Mouse (Mus musculus): ENCODE data around the gene Gm10717.
"Not testable (repeated sequence)": the region's sequence is repeated elsewhere in the genome, so short reads cannot be mapped to it uniquely, and the experiment has no call there.

Gene Gm10717

GRCm38 (mm10) chr9:3024912-3025467 lies at the start of gene Gm10717:
TSS of gene Gm10717 (plus strand) at chr9:3025417.
- DNase-seq (ENCODE audit: low spot score) = not testable (repeated sequence)

- not testable (repeated sequence) for DNase-seq (ENCODE audit: low spot score)
Measured at GRCm38 (mm10) chr9:3000445-3000972, 24.7 kb upstream of the Gm10717 start, which contains the start of gene Gm10722. TSS of gene Gm10722 (plus strand) at chr9:3000922.

- DNase-seq (ENCODE audit: low spot score) = not testable (repeated sequence)
Measured at GRCm38 (mm10) chr9:3001006-3001405, 24.2 kb upstream of the Gm10717 start.

GRCm38 (mm10) chr9:3001948-3002659 lies 23.1 kb upstream of the Gm10717 start:
- DNase-seq (ENCODE audit: low spot score) = peak; percentile 100

GRCm38 (mm10) chr9:3002794-3003396 lies 22.3 kb upstream of the Gm10717 start, which contains the start of gene Gm11168:
TSS of gene Gm11168 (plus strand) at chr9:3003346.
- not testable (repeated sequence) for DNase-seq (ENCODE audit: low spot score)

- not testable (repeated sequence) for DNase-seq (ENCODE audit: low spot score)
Measured at GRCm38 (mm10) chr9:3006179-3006578, 19.0 kb upstream of the Gm10717 start.

- DNase-seq (ENCODE audit: low spot score) = peak; percentile 95
Measured at GRCm38 (mm10) chr9:3006636-3007035, 18.6 kb upstream of the Gm10717 start.

GRCm38 (mm10) chr9:3007272-3007671 lies 17.9 kb upstream of the Gm10717 start:
- DNase-seq (ENCODE audit: low spot score) = not testable (repeated sequence)

GRCm38 (mm10) chr9:3009331-3009730 lies 15.9 kb upstream of the Gm10717 start:
- DNase-seq (ENCODE audit: low spot score) = not testable (repeated sequence)

- not testable (repeated sequence) for DNase-seq (ENCODE audit: low spot score)
Measured at GRCm38 (mm10) chr9:3012054-3012621, 13.1 kb upstream of the Gm10717 start.

- not testable (repeated sequence) for DNase-seq (ENCODE audit: low spot score)
Measured at GRCm38 (mm10) chr9:3012733-3013279, 12.4 kb upstream of the Gm10717 start, which contains the start of gene Gm10721. TSS of gene Gm10721 (plus strand) at chr9:3013140.

- DNase-seq (ENCODE audit: low spot score) = not testable (repeated sequence)
Measured at GRCm38 (mm10) chr9:3015354-3015753, 9.9 kb upstream of the Gm10717 start, which contains the start of gene Gm10720. TSS of gene Gm10720 (plus strand) at chr9:3015654.

GRCm38 (mm10) chr9:3015896-3016295 lies 9.3 kb upstream of the Gm10717 start:
- DNase-seq (ENCODE audit: low spot score) = not testable (repeated sequence)

GRCm38 (mm10) chr9:3017108-3017507 lies 8.1 kb upstream of the Gm10717 start, which contains the start of gene Gm10719:
TSS of gene Gm10719 (plus strand) at chr9:3017408.
- not testable (repeated sequence) for DNase-seq (ENCODE audit: low spot score)

GRCm38 (mm10) chr9:3018944-3019343 lies 6.3 kb upstream of the Gm10717 start:
- peak; percentile 29 for DNase-seq (ENCODE audit: low spot score)

GRCm38 (mm10) chr9:3019835-3020727 lies 5.1 kb upstream of the Gm10717 start:
- peak; percentile 34 for DNase-seq (ENCODE audit: low spot score)

GRCm38 (mm10) chr9:3022316-3023008 lies 2.8 kb upstream of the Gm10717 start:
- peak; percentile 73 for DNase-seq (ENCODE audit: low spot score)

GRCm38 (mm10) chr9:3023312-3023984 lies 1.8 kb upstream of the Gm10717 start, which contains the start of gene Gm10718:
TSS of gene Gm10718 (plus strand) at chr9:3023547.
- DNase-seq (ENCODE audit: low spot score) = peak; percentile 14

GRCm38 (mm10) chr9:3023985-3024648 lies 1.1 kb upstream of the Gm10717 start:
- DNase-seq (ENCODE audit: low spot score) = peak; percentile 94
